Mouse (Mus musculus) cortical plate, adult 2 months (tissue): ENCODE results near the gene Ssx2ip. TPM values are rescaled to one million over a fixed set of nuclear protein-coding genes. Genes with fewer than 3 reads are reported as not detected.
A peak's percentile ranks its signal among the peaks of the same experiment; 100 is the strongest.

Source experiments
- H3K27ac ChIP-seq: fragments of 200-500 bp; 2 replicates; pipeline ENCODE4 v1.5.1; 2012; ENCODE audit warnings: low read length, control low read depth, inconsistent platforms; ENCODE audit not compliant: insufficient read depth
- H3K4me1 ChIP-seq: fragments of 200-500 bp; 2 replicates; pipeline ENCODE4 v1.6.1; 2011; ENCODE audit warnings: low read length; ENCODE audit not compliant: control insufficient read depth, insufficient read depth
- H3K4me3 ChIP-seq: fragments of 200-500 bp; 2 replicates; pipeline ENCODE4 v1.5.1; 2011; ENCODE audit warnings: mild to moderate bottlenecking, low read length, control low read depth; ENCODE audit not compliant: insufficient read depth
- CTCF ChIP-seq: fragments of 200-500 bp; IDR thresholded peaks from 2 replicates; pipeline ENCODE4 v1.5.1; 2011; ENCODE audit warnings: mild to moderate bottlenecking, control low read depth, low read length; ENCODE audit not compliant: insufficient read depth; ENCODE audit errors: extremely low read depth
- POLR2A ChIP-seq: fragments of 200-500 bp; IDR thresholded peaks from 2 replicates; pipeline ENCODE4 v1.6.1; 2011; ENCODE audit warnings: mild to moderate bottlenecking, low read length, control low read depth; ENCODE audit not compliant: insufficient read depth; ENCODE audit errors: extremely low read depth
- polyA plus RNA-seq: library from polyadenylated mRNA; depleted of rRNA; stranded (reverse); fragments of >200 nt; gene quantifications from 2 replicates; pipeline ENCODE4 v1.2.3, GENCODE M21; 2012; rRNA removed

Ssx2ip gene
- polyA plus RNA-seq: 40.7 and 41.8 TPM in 2 replicates

- TF ChIP-seq CTCF (no peak), POLR2A (no peak; the same call in 1 of the 2 replicates)
- Histone ChIP-seq H3K4me3 (peak within 1 kb of the TSS; percentile 91), H3K4me1 (peaks cover 9% of the 10 kb centered on the region), H3K27ac (peak within 1 kb of the TSS; percentile 95)
These were observed at the start of gene Ssx2ip for GRCm38 (mm10) chr3:146404311-146405201. TSS of gene Ssx2ip (plus strand) at chr3:146404642.

DNA sequence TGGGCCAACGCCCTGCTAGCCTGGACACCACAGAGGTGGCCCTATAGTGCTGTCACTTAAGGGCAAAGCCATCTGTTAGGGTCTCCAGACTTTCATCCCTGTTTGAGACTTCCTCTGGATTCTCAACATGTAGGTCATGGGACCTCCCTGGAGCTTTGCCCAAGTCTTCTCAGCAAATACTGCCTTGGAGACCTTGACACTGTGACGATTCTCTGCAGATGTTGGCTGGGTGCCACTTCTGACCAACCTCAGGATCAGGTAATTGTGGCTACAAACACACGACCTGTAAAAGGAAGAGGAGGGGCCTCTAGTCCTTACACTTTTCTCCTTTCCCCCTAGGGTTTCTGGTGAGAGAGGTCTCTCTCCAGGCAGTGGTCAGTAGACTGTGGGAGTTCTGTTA lies 49.3 kb upstream of the Ssx2ip start:
- Histone ChIP-seq H3K4me3 (no peak overlapping the region), H3K27ac (no peak overlapping the region)

GRCm38 (mm10) chr3:146365471-146365870 lies 39.0 kb upstream of the Ssx2ip start:
- no peak overlapping the region for H3K4me3 ChIP-seq
- TF ChIP-seq POLR2A (no peak), CTCF (no peak)
- no peaks in the 10 kb centered on the region for H3K4me1 ChIP-seq
- no peak overlapping the region for H3K27ac ChIP-seq

More for the DNA sequence above, 49.3 kb upstream of the Ssx2ip start:
- no peak for TF ChIP-seq CTCF
- no peak for TF ChIP-seq POLR2A
- H3K4me1 ChIP-seq: no peaks in the 10 kb centered on the region

DNA sequence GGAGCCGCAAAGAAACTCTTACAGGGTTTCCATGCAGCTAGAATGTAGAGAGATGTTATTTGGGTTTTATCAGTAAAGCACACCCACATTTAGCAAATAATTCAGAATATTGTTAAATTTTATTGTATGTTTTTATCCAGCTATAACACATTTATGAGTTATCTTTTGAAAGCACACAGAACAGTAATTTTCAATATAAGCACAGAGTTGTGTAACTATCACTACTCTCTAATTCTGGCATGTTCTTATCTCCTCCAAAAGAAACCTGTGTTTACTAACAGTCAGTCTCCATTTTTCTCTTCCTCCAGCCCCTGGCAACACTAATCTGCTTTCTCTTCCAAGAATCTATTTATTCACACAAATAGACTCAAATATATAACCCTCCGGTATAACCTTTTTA lies 37.4 kb upstream of the Ssx2ip start:
- H3K4me3 ChIP-seq: no peak overlapping the region
- H3K27ac ChIP-seq: no peak overlapping the region
- TF ChIP-seq POLR2A (no peak), CTCF (no peak)
- H3K4me1 ChIP-seq: no peaks in the 10 kb centered on the region

- no peak for TF ChIP-seq CTCF
- TF ChIP-seq POLR2A: no peak
- Histone ChIP-seq H3K4me1 (no peaks in the 10 kb centered on the region), H3K4me3 (no peak overlapping the region), H3K27ac (no peak overlapping the region)
These were observed 33.8 kb upstream of the Ssx2ip start for GRCm38 (mm10) chr3:146370553-146371095.

DNA sequence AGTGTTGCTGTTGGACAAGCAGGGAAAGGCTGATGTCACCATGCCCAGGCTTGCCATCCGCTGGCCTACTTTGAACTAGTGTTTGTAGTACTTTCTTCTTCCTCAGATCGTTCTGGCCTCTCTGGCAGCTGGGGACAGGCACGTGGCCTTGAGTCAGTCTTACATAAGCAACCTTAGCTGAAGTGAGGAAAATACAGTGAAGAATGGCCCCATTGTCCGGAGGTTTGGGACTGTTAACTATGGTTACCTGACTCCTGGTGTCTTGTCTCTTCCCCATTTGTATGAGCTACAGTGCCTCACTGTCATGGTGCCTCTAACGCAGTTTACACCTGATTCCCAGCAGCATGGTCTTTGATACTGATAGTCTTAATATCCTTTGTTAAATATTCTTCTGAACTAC lies 33.2 kb upstream of the Ssx2ip start:
- Histone ChIP-seq H3K27ac (no peak overlapping the region), H3K4me3 (no peak overlapping the region), H3K4me1 (no peaks in the 10 kb centered on the region)
- no peak for TF ChIP-seq CTCF
- TF ChIP-seq POLR2A: no peak

DNA sequence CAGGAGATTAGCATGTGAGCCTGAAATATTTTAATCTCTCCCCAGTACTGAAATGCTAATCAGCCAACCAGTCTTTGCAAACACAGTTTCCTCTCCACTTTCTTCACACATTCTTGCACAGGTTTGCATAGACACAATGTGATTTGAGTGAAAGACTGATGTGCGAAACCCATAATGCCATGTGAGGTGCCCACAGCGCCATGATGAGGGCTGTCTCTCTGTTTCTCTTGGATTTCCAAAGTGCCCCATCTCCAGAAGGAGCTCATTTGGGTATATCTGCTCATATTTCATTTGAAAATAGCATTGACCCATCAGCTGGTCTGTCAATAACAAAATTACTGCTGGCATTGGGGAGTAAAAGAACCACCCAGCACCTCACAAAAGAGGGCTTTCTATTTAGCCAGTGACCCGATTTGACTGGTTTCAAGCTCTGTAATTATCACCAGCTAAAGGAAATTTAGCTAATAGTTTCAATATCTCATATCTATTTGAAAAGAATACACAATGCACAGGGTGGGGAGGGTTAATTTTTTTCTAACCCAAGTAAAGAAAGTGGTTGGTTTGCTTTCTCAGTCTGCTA lies 29.8 kb upstream of the Ssx2ip start:
- Histone ChIP-seq H3K4me1 (no peaks in the 10 kb centered on the region), H3K4me3 (no peak overlapping the region), H3K27ac (0 out of 2 replicates have a peak overlapping the region, but pooled peaks have one; percentile 15)
- TF ChIP-seq POLR2A (no peak), CTCF (no peak)

- no peaks in the 10 kb centered on the region for H3K4me1 ChIP-seq
- TF ChIP-seq POLR2A (no peak), CTCF (no peak)
- no peak overlapping the region for H3K27ac ChIP-seq
- no peak overlapping the region for H3K4me3 ChIP-seq
These were observed 29.2 kb upstream of the Ssx2ip start for GRCm38 (mm10) chr3:146375224-146375657.

DNA sequence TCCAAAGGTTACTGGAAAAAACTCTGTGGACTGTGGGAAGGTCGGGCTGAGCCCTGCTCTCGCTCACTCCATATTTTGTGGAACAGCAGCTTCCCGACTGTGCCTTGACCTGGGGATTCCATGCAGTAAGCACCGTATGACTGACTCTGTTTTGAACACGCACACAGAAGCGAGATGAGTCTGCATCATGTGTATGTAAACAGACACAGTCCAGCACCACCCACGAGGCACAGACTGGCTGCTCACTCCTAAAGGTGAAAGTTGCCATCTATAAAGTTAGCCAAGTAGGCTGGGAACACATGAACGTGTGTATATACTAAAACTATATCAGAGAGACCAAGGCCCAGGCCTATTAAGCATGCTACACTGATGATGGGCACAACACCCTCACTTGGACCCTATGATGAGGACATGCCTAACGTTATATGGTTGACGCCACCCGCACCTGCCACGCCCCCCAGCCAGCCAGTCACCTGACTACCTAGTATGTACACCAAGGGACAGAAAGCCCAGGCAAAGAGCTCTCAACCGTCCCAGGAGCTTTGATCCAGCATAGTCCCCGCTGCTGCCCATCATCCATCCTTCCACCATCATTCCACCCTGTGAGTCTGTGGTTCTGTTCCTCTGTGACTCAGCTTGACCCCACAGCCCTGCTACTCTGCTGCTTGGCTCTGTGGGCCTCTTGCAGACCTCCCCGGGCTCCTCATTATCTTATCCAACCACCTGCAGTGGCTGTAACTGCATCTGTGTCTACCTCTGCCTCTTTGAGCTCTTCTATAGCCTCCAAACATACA lies 27.9 kb upstream of the Ssx2ip start:
- Histone ChIP-seq H3K4me3 (no peak overlapping the region), H3K27ac (no peak overlapping the region), H3K4me1 (no peaks in the 10 kb centered on the region)
- no peak for TF ChIP-seq POLR2A

GRCm38 (mm10) chr3:146377216-146377615 lies 27.2 kb upstream of the Ssx2ip start:
- TF ChIP-seq CTCF (no peak), POLR2A (no peak)
- Histone ChIP-seq H3K4me1 (no peaks in the 10 kb centered on the region), H3K4me3 (no peak overlapping the region), H3K27ac (no peak overlapping the region)
